In the genomic region with DNA sequence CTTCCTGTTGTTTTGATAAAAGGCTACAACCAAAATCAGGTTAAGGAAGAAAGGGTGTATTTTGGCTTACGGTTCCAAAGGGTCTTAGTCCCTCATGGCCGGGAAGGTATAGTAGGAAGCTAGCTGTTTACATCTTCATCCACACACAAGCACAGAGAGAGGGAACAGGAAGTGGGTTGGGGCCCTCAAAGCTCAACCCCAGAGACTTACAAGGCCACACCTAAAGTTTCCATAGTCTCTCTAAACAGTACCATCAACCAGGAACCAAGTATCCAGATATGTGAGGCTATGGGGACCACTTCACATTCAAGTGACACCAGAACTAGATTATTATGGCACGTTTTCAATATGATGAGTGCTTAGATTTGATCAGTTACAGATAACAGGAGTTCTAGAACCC, we compare ENCODE assay signal across 15 mouse cellular contexts. TPM values are rescaled to one million over a fixed set of nuclear protein-coding genes. Genes with fewer than 3 reads are reported as not detected.
DNase-seq lines count a peak whose midpoint lies in the region; ATAC-seq lines count a peak whose summit lies in the region.
"Had no signal": no experiment of that assay in that cellular context is flagged by ENCODE, and none has a peak within 500 bp of the region (broad histone marks: within the 10 kb centered on the region; RNA-seq: fewer than 3 reads in every experiment).

No protein-coding gene starts in this region.

- peak; percentile 11 for DNase-seq in 416B (ENCODE audit: low read depth)
- no peak for DNase-seq in left cerebral cortex, postnatal 4 days
- no peak for DNase-seq in layer of hippocampus, adult 9-11 months
- DNase-seq in ovary, adult 18-20 months (ENCODE audit: low spot score) = no peak
- DNase-seq: adrenal gland, adult 8-10 months; cerebellum, adult 11 months; cerebellum, adult 8-10 months; cerebellum, postnatal 25 days; gastrocnemius, postnatal 25 days; heart, adult 11 months; heart, postnatal 36 days had no signal

- intact Hi-C loops in left cerebral cortex, postnatal 4 days (cut with DNase I) = no loop called here

- peak; percentile 90 for ATAC-seq in CD4-positive, CD25-positive, alpha-beta regulatory T cell, adult 4 months
- ATAC-seq in granulocyte monocyte progenitor cell, adult 5-6 weeks (replicated peaks; ENCODE audit: poor library complexity, severe bottlenecking) = 0 out of 2 replicates have a peak, but pooled peaks have one; percentile 22
- peak; percentile 40; the same call in 1 of the 2 replicates for ATAC-seq in monocyte, adult 5-6 weeks (replicated peaks; ENCODE audit: insufficient number of reproducible peaks, low FRiP score, low TSS enrichment, poor library complexity, severe bottlenecking)
- ATAC-seq: forebrain, embryonic 15.5 days had no signal

RNA-seq across cellular contexts. Expression of gene Hdac4, which starts 5.0 kb away (rescaled TPM):
- polyA plus RNA-seq in CD4-positive, CD25-positive, alpha-beta regulatory T cell, adult 4 months (2017; shearing (Covaris generic)) = 10 to 100 TPM; 61.6 to 72.5 TPM
- total RNA-seq in granulocyte monocyte progenitor cell, adult 5-6 weeks (2014; fragmentation: Nextera tagmentation) = 11.7 and 13.0 TPM in 2 replicates
- total RNA-seq in granulocyte monocyte progenitor cell, adult 5-6 weeks (2017) = 12.1 and 13.8 TPM in 2 replicates
- 13.8 to 21.8 TPM (median 13.9 TPM) in 3 replicates for total RNA-seq in monocyte, adult 5-6 weeks (2017)
- total RNA-seq in left cerebral cortex, postnatal 4 days (2021) = 10 to 100 TPM; 78.6 to 81.6 TPM

Comparison
In these comparisons a context has a peak if more than half of its experiments do, and no peak if none do; other contexts are left out.
1. ATAC-seq: peak in every context shown above with its lines; median percentile 90 in CD4-positive, CD25-positive, alpha-beta regulatory T cell, adult 4 months; 40 in monocyte, adult 5-6 weeks; 22 in granulocyte monocyte progenitor cell, adult 5-6 weeks.